Comparison of ENCODE assay signal across 8 mouse cellular contexts in genomic region chrX:36989234-36989751, GRCm38 (mm10). TPM values are rescaled to one million over a fixed set of nuclear protein-coding genes. Genes with fewer than 3 reads are reported as not detected.
DNase-seq lines count a peak whose midpoint lies in the region; ATAC-seq and TF ChIP-seq lines count a peak whose summit lies in the region.

No protein-coding gene starts in this region.

- H3K9ac ChIP-seq in hindbrain, postnatal 0 days (replicated peaks; ENCODE audit: low read length) = peak overlapping the region; percentile 57

- no peaks in the 10 kb centered on the region for H3K4me1 ChIP-seq in hindbrain, postnatal 0 days (ENCODE audit: insufficient read depth, low read length)

- peak overlapping the region; percentile 62 for H3K4me2 ChIP-seq in hindbrain, postnatal 0 days (ENCODE audit: low read depth, low read length)

- no peaks in the 10 kb centered on the region for H3K9me3 ChIP-seq in hindbrain, postnatal 0 days (ENCODE audit: low read length)

- DNase-seq in cerebellum, postnatal 14 days = peak; percentile 45 to 57
- peak; percentile 43 for DNase-seq in gastrocnemius, adult 2 months
- DNase-seq in hindbrain, postnatal 0 days (ENCODE audit: low spot score) = peak; percentile 70
- DNase-seq in left cerebral cortex, postnatal 36 days (ENCODE audit: low spot score in 2 of 2) = peak; percentile 63 to 70
- peak; percentile 82 for DNase-seq in mesoderm, embryonic 11.5 days (ENCODE audit: low read depth, low spot score)
- peak; percentile 30 to 34 for DNase-seq in right cerebral cortex, postnatal 36 days (ENCODE audit: low spot score in 2 of 2)

- H3K27me3 ChIP-seq in hindbrain, postnatal 0 days (ENCODE audit: insufficient read depth, low read length) = no peaks in the 10 kb centered on the region

- 28% methylated on average over 22 of the region's 29 CpGs for WGBS in hindbrain, postnatal 0 days

- peak overlapping the region; percentile 79 for H3K4me3 ChIP-seq in gastrocnemius, adult 2 months
- H3K4me3 ChIP-seq in hindbrain, postnatal 0 days (ENCODE audit: low read length) = peak overlapping the region; percentile 55

- ATAC-seq in activated CD4-positive, CD25-positive, alpha-beta regulatory T cell, adult 4 months = peak; percentile 89
- ATAC-seq in hindbrain, postnatal 0 days = peak; percentile 92
- no peak for ATAC-seq in erythroid progenitor cell, adult 5-6 weeks (replicated peaks; ENCODE audit: low FRiP score, poor library complexity, severe bottlenecking)

- H3K27ac ChIP-seq in gastrocnemius, adult 2 months = peak overlapping the region; percentile 65
- peak overlapping the region; percentile 68 for H3K27ac ChIP-seq in hindbrain, postnatal 0 days

- H3K36me3 ChIP-seq in hindbrain, postnatal 0 days (ENCODE audit: insufficient read depth, low read length) = no peaks in the 10 kb centered on the region

- intact Hi-C loops in gastrocnemius, adult 2 months (cut with DNase I) = loop anchor here (10.0 kb wide), 1 partner anchor 74 kb away; no protein-coding TSS in a partner anchor
- intact Hi-C loops in left cerebral cortex, postnatal 36 days (cut with DNase I) = no loop called here

- no peak for TF ChIP-seq CTCF in gastrocnemius, adult 2 months (IDR thresholded peaks at IDR 0.05)
- TF ChIP-seq CTCF in hindbrain, postnatal 0 days (IDR thresholded peaks at IDR 0.05; ENCODE audit: low read depth) = no peak

RNA-seq across cellular contexts. Expression of gene Sept6, which starts 2.3 kb away (rescaled TPM):
- 100 to 1,000 TPM; 146 to 160 TPM for polyA plus RNA-seq in activated CD4-positive, CD25-positive, alpha-beta regulatory T cell, adult 4 months (2017; shearing (Covaris generic))
- total RNA-seq in gastrocnemius, adult 2 months (2021) = 1 to 10 TPM in 1 of 2 experiments, under 1 TPM in 1; 0.99 to 1.9 TPM
- 81.3 and 106 TPM in 2 replicates for total RNA-seq in hindbrain, postnatal 0 days (2014; rRNA removed)
- polyA plus RNA-seq in hindbrain, postnatal 0 days (2015; fragmentation: Nextera tagmentation; extraction: Ambion mirVana) = 55.0 and 59.6 TPM in 2 replicates
- 10 to 100 TPM; 57.4 to 68.4 TPM for total RNA-seq in left cerebral cortex, postnatal 36 days (2021)
- 10.5 and 18.4 TPM in 2 replicates for total RNA-seq in erythroid progenitor cell, adult 5-6 weeks (2015; ENCODE audit: low replicate concordance)
- 3.9 and 6.8 TPM in 2 replicates for total RNA-seq in erythroid progenitor cell, adult 5-6 weeks (2017; ENCODE audit: low replicate concordance)

RNA-seq across cellular contexts. Expression of gene Sowahd, which starts 59.4 kb away (rescaled TPM):
- not detected for polyA plus RNA-seq in activated CD4-positive, CD25-positive, alpha-beta regulatory T cell, adult 4 months (2017; shearing (Covaris generic))
- not detected for total RNA-seq in gastrocnemius, adult 2 months (2021)
- total RNA-seq in hindbrain, postnatal 0 days (2014; rRNA removed) = not detected in 2 replicates
- polyA plus RNA-seq in hindbrain, postnatal 0 days (2015; fragmentation: Nextera tagmentation; extraction: Ambion mirVana) = 0.09 TPM in 1 of 2 replicates, not detected in the other
- not detected for total RNA-seq in left cerebral cortex, postnatal 36 days (2021)
- not detected in 2 replicates for total RNA-seq in erythroid progenitor cell, adult 5-6 weeks (2015; ENCODE audit: low replicate concordance)
- not detected in 2 replicates for total RNA-seq in erythroid progenitor cell, adult 5-6 weeks (2017; ENCODE audit: low replicate concordance)

Comparison
In these comparisons a context has a peak if more than half of its experiments do, and no peak if none do; other contexts are left out.
1. DNase-seq: peak in every context shown above with its lines; median percentile 82 in mesoderm, embryonic 11.5 days; 70 in hindbrain, postnatal 0 days; 66 in left cerebral cortex, postnatal 36 days; 51 in cerebellum, postnatal 14 days; 43 in gastrocnemius, adult 2 months; 32 in right cerebral cortex, postnatal 36 days.